Mouse (Mus musculus): ENCODE data around the gene Sfxn2. TPM values are rescaled to one million over a fixed set of nuclear protein-coding genes. Genes with fewer than 3 reads are reported as not detected.
A peak's percentile ranks its signal among the peaks of the same experiment; 100 is the strongest.

Gene Sfxn2
- polyA plus RNA-seq, 1 experiment from 2014 or later: 11.0 TPM

DNA sequence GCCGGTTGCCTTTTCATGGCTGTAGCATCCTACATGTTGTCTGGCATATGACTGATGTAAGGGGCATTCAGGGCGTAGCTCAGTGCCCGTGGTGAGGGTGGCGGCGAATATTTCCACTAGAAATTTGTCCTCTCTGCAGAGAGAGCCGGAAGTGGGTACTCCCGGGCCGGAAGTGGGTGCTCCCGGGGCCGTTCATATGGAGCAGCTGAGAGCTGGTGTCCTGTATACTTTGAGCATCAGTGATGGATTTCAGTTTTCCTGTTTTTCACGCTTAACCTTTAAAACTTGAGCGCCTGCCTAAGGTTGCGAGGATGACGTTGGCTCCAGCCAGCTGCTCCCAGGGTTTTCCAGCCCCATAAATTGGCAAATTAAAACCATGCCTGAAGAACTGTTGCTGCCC, 66.3 kb downstream of the Sfxn2 start:
- Histone ChIP-seq H3K4me1 (peaks cover 57% of the 10 kb centered on the region), H3K4me3 (replicated peaks) (no peak overlapping the region), H3K9me3 (replicated peaks) (no peaks in the 10 kb centered on the region), H3K27me3 (replicated peaks) (no peaks in the 10 kb centered on the region), H3K4me2 (no peak overlapping the region), H3K9ac (replicated peaks) (no peak overlapping the region), H3K27ac (replicated peaks) (no peak overlapping the region), H3K36me3 (peaks cover 6% of the 10 kb centered on the region; the same call in 1 of the 2 replicates)
- WGBS: 87% methylated on average over 14 of the region's 14 CpGs
- ATAC-seq (ENCODE audit: low FRiP score): no peak

DNA sequence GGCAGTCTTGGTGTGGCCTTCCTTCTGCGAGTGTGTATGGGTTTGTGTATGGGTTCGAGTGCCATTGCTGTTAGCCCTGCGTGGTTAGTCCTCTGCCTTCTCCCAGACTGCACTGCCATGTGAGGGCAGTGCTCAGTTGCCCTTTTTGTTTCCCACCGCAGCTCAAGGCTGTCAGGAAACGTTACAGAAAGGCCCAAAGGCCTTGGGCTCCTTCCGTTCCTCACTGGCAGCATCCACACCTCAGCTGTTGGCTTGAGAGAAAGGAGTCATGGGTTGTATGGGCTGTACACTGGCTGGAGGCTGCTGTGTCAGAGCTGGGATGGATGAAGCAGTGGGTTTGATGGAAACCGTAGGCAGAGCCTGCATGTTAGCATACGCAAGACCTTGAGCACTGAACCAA, 67.6 kb downstream of the Sfxn2 start:
- WGBS: 88% methylated on average over 8 of the region's 8 CpGs

GRCm38 (mm10) chr19:46641420-46642085, 68.4 kb downstream of the Sfxn2 start:
- H3K4me2 ChIP-seq: no peak overlapping the region
- WGBS: 62% methylated on average over 19 of the region's 19 CpGs
- H3K27ac ChIP-seq (replicated peaks): peak overlapping the region; percentile 74
- peaks cover 64% of the 10 kb centered on the region for H3K4me1 ChIP-seq
- no peak overlapping the region for H3K4me3 ChIP-seq (replicated peaks)
- ATAC-seq (ENCODE audit: low FRiP score): no peak
- H3K9ac ChIP-seq (replicated peaks): no peak overlapping the region
- peaks cover 14% of the 10 kb centered on the region for H3K36me3 ChIP-seq
- no peaks in the 10 kb centered on the region for H3K27me3 ChIP-seq (replicated peaks)
- no peaks in the 10 kb centered on the region for H3K9me3 ChIP-seq (replicated peaks)

More for the DNA sequence above, 67.6 kb downstream of the Sfxn2 start:
- Histone ChIP-seq H3K4me1 (peaks cover 66% of the 10 kb centered on the region), H3K9me3 (replicated peaks) (no peaks in the 10 kb centered on the region), H3K9ac (replicated peaks) (no peak overlapping the region), H3K4me3 (replicated peaks) (no peak overlapping the region), H3K36me3 (peaks cover 14% of the 10 kb centered on the region), H3K4me2 (no peak overlapping the region), H3K27ac (replicated peaks) (peak overlapping the region; percentile 74; the same call in 1 of the 2 replicates), H3K27me3 (replicated peaks) (no peaks in the 10 kb centered on the region)
- ATAC-seq (ENCODE audit: low FRiP score): no peak

DNA sequence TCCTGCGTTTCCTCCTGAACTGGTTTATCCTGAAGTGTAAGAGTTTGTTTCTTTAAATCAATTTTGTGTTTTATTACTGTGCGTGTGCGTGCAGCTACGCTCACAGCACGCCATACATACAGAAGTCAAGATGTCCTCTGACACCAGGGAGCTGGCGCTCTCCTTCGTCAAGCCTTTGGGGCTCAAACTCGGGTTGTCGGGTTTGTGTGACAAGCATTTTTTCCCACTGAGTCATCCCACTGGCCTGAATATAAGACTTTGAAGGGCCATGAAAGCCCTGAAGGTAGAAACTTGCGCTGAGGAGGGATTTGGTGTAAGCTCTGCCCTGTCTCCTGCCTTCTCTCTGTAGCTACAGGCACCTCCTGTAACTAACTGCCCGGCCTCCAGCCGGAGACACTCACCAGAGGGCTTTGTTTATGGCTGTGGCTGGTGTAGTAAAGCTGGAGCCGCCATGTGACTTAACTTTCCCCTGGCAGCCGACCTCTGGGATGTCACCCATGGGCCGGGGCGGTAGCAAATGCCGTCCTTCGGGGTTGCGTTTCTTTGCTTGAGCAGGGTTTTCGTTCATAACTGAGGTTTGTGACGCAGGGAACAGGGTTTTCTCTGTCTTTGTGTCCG, 69.1 kb downstream of the Sfxn2 start:
- WGBS: 58% methylated on average over 22 of the region's 22 CpGs
- peaks cover 61% of the 10 kb centered on the region for H3K4me1 ChIP-seq
- H3K4me3 ChIP-seq (replicated peaks): no peak overlapping the region
- H3K36me3 ChIP-seq: peaks cover 14% of the 10 kb centered on the region
- H3K27me3 ChIP-seq (replicated peaks): no peaks in the 10 kb centered on the region
- ATAC-seq (ENCODE audit: low FRiP score): no peak
- H3K9ac ChIP-seq (replicated peaks): no peak overlapping the region
- no peaks in the 10 kb centered on the region for H3K9me3 ChIP-seq (replicated peaks)
- H3K27ac ChIP-seq (replicated peaks): peak overlapping the region; percentile 74
- H3K4me2 ChIP-seq: no peak overlapping the region

- peaks cover 60% of the 10 kb centered on the region for H3K4me1 ChIP-seq
- no peaks in the 10 kb centered on the region for H3K27me3 ChIP-seq (replicated peaks)
- H3K4me3 ChIP-seq (replicated peaks): no peak overlapping the region
- H3K27ac ChIP-seq (replicated peaks): 0 out of 2 replicates have a peak overlapping the region, but pooled peaks have one; percentile 15
- H3K4me2 ChIP-seq: no peak overlapping the region
- no peak overlapping the region for H3K9ac ChIP-seq (replicated peaks)
- H3K9me3 ChIP-seq (replicated peaks): no peaks in the 10 kb centered on the region
- peaks cover 10% of the 10 kb centered on the region for H3K36me3 ChIP-seq
- no peak for ATAC-seq (ENCODE audit: low FRiP score)
- 65% methylated on average over 5 of the region's 5 CpGs for WGBS
Observed at GRCm38 (mm10) chr19:46643236-46643635, 70.1 kb downstream of the Sfxn2 start.

DNA sequence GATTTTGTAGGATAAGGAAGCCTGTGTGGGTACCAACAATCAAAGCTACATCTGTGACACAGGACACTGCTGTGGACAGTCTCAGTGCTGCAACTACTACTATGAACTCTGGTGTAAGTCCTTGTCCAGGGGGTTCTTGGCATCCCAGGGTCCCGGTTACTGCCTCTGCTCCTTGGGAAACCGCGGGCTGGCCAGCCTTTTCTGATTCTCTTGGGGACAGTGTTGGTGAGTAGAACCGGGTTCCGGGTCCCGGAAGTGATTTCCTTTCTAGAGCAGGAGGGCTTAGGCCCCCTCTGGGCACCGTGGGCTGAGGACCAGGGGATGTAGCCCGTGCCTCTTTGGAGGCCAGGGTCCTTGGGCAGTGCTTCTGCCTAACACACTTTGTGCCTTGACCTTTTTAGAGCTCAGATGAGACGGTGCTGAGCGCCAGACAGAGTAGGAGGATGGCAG, 71.2 kb downstream of the Sfxn2 start:
- ATAC-seq (ENCODE audit: low FRiP score): no peak
- no peak overlapping the region for H3K4me3 ChIP-seq (replicated peaks)

DNA sequence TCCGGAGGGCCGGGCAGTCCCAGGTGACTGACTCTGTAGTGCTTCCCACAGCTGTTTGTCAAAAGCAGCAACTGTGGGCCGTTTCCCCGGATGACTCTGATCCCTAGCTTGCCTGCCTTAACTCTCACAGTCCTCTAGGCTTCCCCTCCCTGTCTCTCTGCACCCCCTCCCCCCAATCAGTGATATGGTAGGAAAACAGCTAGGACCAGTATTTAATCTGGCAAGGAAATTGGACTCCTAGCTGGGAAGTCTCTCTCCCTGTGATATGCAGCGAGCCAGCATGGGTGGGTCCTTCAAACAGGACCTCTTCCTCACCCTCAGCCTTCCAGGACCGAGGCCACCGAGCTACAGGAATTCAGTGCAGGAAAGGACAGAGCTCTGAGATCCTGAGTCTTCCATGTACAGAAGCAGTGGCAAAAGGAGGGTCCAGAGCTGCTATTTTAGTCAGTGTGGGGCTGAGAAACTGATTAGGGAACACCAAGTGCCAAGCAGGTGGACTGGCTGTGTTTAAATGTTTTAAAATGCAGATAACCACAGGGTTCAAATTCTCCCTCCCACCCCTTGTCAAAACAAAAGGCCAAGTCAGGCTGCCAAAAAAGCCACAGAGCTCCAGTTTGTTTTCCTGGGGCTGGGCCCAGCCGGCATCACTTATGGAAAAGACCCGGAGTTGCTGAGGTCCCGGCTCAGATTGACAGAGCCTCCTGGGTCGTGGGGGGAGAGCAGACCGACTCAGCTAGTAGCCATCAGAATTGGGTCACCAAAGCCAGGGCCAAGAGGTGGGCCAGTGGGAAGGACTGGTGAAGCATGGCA, 71.8 kb downstream of the Sfxn2 start:
- H3K4me3 ChIP-seq (replicated peaks): no peak overlapping the region
- H3K27ac ChIP-seq (replicated peaks): peak overlapping the region; percentile 73
- no peak for ATAC-seq (ENCODE audit: low FRiP score)
- H3K4me1 ChIP-seq: peaks cover 60% of the 10 kb centered on the region
- H3K27me3 ChIP-seq (replicated peaks): no peaks in the 10 kb centered on the region
- H3K9me3 ChIP-seq (replicated peaks): no peaks in the 10 kb centered on the region
- peaks cover 7% of the 10 kb centered on the region for H3K36me3 ChIP-seq
- H3K4me2 ChIP-seq: no peak overlapping the region
- WGBS: 41% methylated on average over 12 of the region's 12 CpGs
- H3K9ac ChIP-seq (replicated peaks): no peak overlapping the region

More for the DNA sequence above, 71.2 kb downstream of the Sfxn2 start:
- WGBS: 78% methylated on average over 10 of the region's 10 CpGs
- H3K27me3 ChIP-seq (replicated peaks): no peaks in the 10 kb centered on the region
- H3K36me3 ChIP-seq: peaks cover 7% of the 10 kb centered on the region
- H3K4me1 ChIP-seq: peaks cover 60% of the 10 kb centered on the region
- no peaks in the 10 kb centered on the region for H3K9me3 ChIP-seq (replicated peaks)
- peak overlapping the region; percentile 73 for H3K27ac ChIP-seq (replicated peaks)
- no peak overlapping the region for H3K9ac ChIP-seq (replicated peaks)
- H3K4me2 ChIP-seq: no peak overlapping the region

- H3K9me3 ChIP-seq (replicated peaks): no peaks in the 10 kb centered on the region
- peaks cover 7% of the 10 kb centered on the region for H3K36me3 ChIP-seq
- no peak overlapping the region for H3K4me2 ChIP-seq
- H3K27ac ChIP-seq (replicated peaks): peak overlapping the region; percentile 73
- no peak overlapping the region for H3K9ac ChIP-seq (replicated peaks)
- ATAC-seq (ENCODE audit: low FRiP score): no peak
- WGBS: 85% methylated on average over 12 of the region's 12 CpGs
- H3K4me3 ChIP-seq (replicated peaks): no peak overlapping the region
- H3K4me1 ChIP-seq: peaks cover 55% of the 10 kb centered on the region
- no peaks in the 10 kb centered on the region for H3K27me3 ChIP-seq (replicated peaks)
Observed at GRCm38 (mm10) chr19:46646041-46646481, 72.9 kb downstream of the Sfxn2 start.

GRCm38 (mm10) chr19:46647254-46647653, 74.1 kb downstream of the Sfxn2 start:
- no peak overlapping the region for H3K9ac ChIP-seq (replicated peaks)
- H3K4me2 ChIP-seq: no peak overlapping the region
- H3K36me3 ChIP-seq: peaks cover 13% of the 10 kb centered on the region
- WGBS: 79% methylated on average over 3 of the region's 3 CpGs
- H3K4me3 ChIP-seq (replicated peaks): no peak overlapping the region
- H3K9me3 ChIP-seq (replicated peaks): no peaks in the 10 kb centered on the region
- H3K27ac ChIP-seq (replicated peaks): no peak overlapping the region
- peaks cover 43% of the 10 kb centered on the region for H3K4me1 ChIP-seq
- ATAC-seq (ENCODE audit: low FRiP score): no peak
- H3K27me3 ChIP-seq (replicated peaks): no peaks in the 10 kb centered on the region
